Mouse (Mus musculus): ENCODE measurements around the gene Madd.

Madd gene

DNA sequence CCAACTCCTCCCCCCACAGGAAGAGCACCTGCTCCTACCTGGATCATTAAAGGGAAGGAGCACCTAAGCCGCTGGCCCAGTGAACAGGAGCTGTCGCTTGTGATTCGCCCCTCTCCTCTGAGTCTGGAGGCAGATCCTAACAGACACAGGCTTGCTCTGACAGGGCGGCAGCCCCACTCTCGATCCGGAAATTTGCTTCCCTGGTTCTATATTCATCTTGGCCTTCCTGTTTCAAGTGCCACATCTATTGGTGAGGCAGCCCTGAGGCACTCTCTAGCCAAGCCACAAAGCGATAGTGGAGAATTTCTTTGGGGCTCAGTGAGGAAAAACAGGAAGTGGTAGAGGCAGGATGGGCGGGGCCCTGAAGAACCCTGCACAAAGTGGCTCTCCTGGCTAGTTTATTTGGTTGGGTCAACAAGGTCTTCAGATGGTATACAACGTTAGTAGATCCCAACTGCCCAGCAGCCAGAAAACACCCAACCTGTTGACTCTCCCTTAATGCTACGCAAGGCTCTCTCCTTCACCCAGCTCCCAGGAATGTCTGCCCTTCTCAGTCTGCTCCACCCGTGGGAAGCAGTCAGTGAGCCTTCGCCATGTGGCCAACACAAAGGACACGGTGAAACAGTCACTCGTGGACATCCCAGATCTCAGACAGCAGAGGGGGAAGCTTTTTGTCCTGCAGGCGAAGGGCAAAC, at the start of gene Madd:
Gene Madd (minus strand): TSS at position 127 of the 695 bp plus-strand sequence.
- no peak for DNase-seq (ENCODE audit: low read depth, low spot score)

DNA sequence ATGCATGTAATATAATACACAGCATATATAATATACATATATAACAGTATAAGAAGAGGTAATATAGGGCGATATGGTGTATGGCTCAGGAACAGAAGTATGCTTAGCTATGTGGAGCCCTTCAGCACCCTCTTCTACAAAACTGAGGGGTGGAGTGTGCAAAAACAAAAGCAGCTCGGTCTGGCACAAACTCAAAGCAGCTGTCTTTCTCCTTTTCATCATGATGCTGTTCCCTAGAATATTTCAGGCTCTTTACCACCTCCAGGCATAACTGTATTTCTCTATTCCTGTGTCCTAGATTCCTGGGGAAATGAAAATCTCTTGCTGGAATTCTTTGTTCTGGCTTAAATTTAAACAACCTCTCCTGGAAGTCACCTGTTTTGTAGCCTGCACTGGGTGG, 46.1 kb upstream of the Madd start:
- DNase-seq (ENCODE audit: low read depth, low spot score), result no peak

DNA sequence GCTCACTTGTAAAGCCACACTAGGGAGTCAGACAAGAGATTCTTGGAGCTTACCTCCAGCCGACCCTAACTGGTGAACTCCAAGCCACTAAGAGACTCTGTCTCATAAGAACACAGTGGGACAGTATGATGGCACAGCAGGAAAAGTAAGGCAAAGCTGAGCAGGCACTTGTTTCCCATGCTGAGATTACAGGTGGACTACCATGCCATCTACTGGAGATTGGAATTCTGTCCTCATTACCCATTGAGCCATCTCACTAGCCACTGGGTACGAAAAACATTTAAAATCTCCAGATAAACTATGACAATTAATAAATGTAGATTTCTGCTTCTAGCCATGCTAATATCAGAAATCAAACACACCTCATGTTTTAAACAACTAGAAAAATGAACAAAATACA, 40.0 kb upstream of the Madd start:
- DNase-seq (ENCODE audit: low read depth, low spot score), result peak; percentile 20

DNA sequence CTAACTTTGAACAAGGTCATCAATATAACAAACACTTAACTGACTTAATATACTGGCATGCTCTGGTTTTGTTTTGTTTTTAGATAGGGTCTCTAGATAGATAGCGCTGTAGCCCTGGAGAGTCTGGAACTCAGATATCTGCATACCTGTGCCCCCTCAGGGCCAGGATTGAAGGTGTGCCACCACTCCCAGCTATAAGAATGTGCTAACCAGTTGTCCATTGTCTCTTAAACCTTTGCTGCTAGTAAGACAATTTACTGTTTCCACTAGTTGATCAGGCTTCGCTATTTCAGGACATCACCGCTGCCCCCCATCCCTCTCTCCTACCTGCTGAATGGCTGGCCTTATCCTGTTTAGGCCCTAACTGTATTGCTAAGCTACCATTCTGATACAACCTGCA, 36.9 kb upstream of the Madd start:
- DNase-seq (ENCODE audit: low read depth, low spot score), result peak; percentile 34

DNA sequence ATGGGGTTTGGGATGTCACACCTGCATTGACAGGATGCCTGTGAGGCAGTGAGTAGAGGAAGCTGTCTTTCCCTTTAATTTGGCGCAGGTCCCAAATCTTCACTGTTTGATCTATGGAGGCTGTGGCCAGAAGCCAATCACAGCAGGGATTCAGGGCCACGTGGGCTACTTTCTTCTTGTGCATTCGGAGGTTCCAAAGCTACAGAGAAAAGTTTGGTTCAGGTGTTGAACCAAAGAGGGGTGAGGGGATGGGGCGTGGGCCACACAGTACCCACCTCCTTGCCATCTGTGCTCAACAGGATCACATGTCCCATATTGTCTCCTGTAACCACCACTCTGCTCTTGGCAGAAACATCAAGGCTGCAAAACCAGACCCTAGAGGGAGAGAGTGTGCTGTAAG, 33.4 kb upstream of the Madd start:
- no peak for DNase-seq (ENCODE audit: low read depth, low spot score)

DNA sequence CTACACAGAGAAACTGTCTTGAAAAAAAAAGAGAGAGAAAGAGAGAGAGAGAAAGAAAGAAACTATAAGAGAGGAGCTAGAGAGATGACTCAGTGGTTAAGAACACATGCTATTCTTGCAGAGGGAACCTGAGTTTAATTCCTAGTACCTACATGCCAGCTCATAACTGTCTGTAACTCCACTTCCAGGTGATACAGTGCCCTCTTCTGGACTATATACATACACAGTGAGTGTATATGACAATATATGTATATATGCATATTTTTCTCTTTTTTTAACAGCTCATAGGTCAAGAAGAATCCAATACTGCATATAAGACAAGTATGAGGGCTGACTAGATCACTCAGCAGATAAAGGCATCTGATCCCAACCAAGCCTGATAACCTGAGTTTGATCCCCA, 29.7 kb upstream of the Madd start:
- no peak for DNase-seq (ENCODE audit: low read depth, low spot score)

DNA sequence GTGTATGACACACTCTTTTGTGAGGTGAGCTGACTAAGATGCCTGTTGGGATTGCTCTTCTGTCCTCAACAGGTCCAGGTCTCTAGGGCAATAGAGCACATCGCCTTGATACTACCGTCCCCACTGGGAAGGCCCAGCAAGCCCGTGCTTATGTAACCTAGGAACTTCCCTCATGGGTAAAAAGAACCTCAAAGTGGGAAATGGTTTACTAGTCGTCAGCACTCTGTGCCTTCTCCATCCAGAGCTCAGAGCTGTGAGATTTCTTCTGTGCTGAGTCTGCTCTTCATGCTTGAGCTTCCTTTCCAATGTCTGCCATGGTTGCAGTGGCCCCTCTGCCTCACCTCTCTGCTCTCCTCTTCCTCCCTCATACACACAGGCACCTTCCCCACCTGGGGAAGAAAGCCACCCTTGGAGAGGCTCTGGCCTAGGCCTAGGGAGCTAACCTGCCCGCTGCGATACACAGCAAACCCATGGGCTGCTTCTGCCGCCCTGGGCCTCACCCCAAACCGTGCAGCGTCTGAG, 22.7 kb upstream of the Madd start:
- DNase-seq (ENCODE audit: low read depth, low spot score), result no peak

DNA sequence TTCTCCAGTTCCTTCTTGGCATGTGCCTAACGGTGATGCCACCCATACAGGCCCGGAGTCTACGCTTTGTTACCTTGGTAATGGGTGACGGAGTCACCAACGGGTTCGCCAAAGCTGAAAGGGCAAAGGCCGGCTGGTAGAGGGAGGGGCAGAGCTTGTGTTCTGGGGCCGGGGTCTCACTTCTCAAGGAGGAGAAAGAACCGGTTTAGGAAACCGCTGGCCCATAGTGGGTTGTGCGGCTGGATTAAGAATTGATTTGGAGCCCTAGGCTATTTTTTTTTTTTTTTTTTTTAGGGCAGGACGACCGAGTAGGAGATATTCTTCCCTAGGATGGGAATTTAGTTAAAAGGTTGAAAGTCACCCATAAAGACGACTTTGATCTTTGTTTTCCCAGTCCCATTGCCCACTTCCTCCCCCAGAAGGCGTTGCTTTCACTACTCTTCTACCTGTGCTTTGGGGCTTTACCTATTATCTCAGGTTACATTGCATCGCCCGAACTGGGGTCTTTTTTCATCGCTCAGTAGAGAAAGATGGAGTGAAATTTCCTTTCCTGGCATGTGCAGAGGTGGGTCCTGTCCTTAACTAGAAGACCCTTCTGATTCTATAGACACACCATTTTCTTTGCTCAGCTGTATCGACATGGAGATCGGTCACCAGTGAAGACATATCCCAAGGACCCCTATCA, 19.5 kb upstream of the Madd start:
- no peak for DNase-seq (ENCODE audit: low read depth, low spot score)

DNA sequence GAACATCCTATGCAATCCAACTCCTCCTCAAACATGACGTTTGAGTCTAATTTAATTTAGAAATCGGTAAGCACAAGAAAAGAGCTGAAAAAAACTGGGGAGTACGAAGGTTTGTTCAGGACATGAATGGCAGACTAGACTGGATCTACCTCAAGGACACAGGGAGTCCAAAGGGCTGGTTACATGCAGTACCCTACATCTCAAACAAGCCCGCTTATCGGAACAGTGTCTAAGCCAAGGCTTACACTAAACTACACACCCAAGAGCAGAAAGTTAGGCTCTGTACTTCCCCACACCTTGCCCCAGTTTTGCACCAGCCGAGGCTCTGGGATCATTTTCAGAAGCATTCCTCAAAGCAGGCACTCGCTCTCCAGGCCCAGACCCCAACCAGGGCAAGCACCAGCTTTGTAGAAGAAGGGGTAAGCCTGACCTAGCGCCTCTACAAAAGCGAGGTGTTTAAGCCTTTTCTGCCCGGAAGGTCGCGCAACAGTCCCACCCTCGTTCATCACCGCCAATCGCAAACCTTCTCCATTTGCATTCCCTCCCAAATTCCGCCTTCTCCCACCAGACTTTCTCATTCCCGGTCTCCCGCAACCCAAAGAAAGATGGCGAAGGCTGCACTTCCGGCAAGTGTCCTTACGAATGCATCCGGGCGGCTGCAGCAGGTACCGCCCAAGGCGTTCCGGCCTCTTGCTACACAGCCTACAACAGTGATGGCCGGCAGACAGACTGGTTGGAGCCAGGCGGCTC, 18.8 kb upstream of the Madd start, which contains the start of the genes Nr1h3 and Acp2:
Gene Nr1h3 (minus strand): TSS at position 613 of the 750 bp plus-strand sequence.
Gene Acp2 (plus strand): TSS at position 664 of the 750 bp plus-strand sequence.
- DNase-seq (ENCODE audit: low read depth, low spot score), result peak; percentile 97

DNA sequence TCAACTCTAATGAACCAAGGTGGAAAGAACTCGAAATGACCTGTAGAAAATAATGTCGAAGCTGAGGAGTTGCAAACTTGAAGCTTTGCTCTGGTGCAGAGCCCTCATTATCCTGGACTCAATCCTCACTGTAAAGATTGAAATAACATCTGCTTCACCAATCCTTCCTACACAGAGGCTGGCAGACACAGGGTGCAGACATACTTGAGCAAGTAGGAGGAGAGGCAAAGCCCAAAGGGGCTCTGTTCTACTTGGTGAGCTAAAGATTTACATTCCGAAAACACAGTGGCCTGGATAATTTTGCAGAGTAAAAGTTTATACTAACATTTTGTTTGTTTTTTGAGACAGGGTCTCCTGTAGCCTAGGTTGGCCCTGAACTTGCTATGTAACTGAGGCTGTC, 15.3 kb upstream of the Madd start:
- DNase-seq (ENCODE audit: low read depth, low spot score), result no peak

DNA sequence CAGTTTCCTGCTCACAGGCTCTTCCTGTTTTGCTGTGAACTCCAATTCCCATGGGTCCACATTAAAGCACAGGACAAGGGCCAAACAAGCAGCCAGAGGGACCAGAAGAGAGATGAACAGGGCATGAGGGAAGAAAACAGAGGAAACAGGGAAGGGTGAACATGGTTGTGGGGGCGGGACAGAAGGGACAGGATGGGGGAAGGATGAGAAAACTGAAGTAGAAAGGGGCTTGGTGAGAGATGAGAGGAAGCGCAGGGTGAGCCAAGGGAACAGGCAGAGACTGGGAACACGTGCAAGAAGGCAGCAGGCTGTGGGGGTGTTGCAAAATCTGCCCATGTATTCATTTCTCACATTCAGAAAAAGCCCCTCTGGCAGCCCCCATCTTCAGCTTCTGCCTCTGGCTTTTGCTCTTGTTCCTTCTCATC, 13.0 kb upstream of the Madd start:
- no peak for DNase-seq (ENCODE audit: low read depth, low spot score)

DNA sequence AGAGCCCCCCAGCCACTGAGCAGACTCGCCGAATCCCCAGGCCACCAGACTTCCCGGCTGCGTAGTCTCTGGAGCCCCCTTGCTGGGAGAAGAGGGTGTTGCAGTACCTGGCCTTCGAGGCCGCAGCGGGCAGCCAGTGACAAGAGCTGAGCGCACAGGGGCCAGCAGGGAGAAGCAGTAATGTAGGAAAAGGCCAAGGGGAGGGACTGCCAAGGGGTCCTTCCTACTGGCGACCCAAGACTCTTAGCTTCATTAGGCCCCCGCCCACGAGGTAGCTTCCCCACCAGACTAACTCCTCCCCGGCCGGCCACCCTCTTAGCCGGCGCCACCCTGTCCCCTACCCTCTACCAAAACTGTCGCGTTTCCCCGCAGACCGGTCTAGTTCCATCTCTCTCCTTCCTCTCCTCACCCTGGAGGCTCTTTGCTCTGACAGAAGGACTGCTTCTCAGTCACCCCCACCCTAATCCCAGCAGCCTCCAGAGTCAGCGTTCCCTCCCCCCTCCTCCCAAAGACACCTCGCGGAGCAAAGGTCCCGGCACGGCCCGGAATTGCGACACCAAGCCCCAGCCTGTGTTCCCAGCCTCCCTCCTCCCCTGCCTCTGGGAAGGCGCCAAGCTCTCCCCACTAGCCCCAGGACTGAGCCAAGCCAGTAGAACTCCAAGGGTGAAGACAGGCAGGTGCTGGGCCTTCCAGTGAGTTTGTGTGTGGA, 11.1 kb upstream of the Madd start:
- peak; percentile 61 for DNase-seq (ENCODE audit: low read depth, low spot score)

DNA sequence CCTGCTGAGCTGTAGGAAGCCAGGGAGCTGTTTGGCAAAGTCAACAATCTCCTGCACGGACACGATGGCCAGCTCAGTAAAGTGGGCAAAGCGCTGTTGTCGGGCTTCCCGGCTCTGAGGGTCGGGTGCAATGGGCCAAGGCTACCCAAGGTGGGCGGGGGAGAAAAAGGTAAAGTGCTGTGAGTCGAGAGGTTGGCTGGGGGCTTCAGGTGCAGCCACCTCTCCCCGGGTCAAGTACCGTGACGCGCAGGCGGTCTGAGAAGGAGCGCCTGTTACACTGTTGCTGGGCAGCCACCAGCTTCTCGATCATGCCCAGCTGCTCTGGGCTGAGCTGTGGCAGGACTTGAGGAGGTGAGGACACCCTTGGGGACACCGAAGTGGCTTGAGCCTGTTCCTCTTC, 6.9 kb upstream of the Madd start:
- DNase-seq (ENCODE audit: low read depth, low spot score), result no peak

DNA sequence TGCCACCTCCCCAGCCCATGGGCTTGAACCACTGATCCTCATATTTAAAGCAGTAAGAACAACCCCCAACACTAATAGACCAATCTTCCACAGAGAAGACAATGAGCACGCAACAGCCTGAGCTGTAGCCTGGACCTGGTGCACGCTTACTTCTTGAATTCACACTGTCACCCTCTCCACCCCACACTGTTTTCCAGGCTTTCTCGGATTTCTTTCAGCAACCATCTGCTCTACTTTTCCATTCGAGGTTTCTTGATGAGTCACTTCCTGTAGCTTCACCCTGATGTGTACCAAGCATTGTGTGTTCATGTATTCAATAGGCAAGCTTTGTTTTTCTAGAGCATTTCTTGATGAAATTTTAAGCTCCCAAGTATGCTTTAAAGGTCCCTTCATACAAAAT, 3.8 kb upstream of the Madd start:
- DNase-seq (ENCODE audit: low read depth, low spot score), result no peak

DNA sequence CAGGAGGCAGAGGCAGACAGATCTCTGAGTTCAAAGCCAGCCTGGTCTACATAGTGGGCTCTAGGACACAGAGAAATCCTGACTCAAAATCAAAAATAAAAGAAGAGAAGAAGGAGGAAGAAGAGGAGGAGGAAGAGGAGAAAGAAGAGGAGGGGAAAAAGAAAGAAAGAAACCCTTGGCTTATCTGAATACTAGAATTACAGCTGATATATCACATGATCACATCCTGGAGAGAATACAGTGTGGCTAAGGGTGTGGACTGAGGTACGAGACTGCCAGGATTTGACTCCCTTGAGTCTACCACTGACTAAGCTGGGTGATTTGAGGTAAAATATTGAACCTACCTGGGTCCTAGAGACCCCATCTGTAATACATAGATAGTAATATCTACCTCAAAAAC, 2.6 kb upstream of the Madd start:
- DNase-seq (ENCODE audit: low read depth, low spot score), result no peak

DNA sequence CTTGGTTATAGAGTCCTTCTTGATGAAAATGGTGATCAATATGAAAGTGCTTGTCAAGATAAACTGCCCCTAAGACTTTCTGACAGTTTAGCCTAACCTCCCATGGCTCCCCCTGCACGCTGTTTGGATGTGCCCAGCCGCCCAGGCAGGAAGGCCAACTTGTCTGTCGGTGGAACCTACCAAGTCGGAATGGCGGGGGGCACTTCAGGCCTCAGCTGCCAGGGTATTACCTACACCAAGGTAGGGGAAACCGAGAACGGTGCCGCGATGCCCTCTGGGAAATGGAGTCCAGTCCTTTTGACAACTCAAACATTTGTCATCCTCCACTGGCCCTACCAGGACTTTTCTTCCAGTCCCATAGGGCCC, 506 bp downstream of the Madd start:
- peak; percentile 99 for DNase-seq (ENCODE audit: low read depth, low spot score)

DNA sequence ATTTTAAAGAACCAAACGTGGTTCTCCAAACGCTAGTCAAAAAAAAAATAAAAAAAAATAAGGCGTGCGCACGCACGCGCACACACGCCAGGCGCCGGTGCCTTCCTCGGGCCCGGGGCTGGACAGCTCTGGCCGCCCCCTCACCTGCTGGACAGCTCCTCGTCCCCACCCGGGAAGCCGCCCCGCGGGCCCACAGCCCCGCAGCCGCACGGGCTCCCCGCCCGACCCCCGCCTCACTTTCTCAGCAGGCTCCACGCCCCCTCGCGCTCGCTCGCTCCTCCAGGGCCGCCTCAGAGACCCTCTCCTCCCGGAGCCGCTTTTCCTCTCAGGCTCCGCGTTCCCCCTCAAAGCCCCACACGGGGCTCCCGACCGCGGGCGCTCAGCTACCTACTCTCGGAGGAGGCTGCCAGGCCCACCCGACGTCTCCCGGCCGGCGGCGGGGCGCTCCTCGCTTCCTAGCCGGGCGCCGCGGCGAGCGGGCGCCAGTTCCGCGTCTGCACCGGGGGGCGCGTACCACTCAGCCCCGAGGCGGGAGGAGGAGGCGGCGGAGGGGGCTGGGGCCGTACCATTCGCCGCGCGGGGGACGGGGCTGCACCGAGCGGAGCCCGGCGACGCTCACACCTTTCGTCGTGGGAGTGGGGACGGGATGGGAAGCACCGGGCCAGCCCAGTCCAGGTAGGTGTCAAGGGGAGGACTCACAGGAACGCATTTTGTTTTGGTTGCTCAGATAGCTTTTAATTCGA, 1.1 kb downstream of the Madd start:
- peak; percentile 90 for DNase-seq (ENCODE audit: low read depth, low spot score)

DNA sequence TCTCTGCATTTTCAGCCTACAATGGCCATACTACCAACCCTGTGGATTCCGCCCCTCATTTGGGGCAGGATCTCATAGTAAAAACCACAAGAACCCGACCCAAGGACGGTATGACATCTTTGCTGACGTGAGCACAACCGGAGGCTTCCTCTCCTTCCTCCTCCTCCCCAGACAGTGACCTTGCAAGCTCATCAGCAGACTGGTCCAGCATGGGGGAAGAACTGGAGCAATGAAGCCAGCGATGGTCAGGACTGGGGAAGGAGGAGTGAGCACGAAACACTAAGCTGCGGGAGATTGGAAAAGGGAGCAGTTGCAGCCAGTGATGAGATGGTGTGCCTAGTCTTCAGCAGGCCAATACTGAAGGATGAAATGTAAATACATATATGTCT, 1.6 kb downstream of the Madd start:
- no peak for DNase-seq (ENCODE audit: low read depth, low spot score)

DNA sequence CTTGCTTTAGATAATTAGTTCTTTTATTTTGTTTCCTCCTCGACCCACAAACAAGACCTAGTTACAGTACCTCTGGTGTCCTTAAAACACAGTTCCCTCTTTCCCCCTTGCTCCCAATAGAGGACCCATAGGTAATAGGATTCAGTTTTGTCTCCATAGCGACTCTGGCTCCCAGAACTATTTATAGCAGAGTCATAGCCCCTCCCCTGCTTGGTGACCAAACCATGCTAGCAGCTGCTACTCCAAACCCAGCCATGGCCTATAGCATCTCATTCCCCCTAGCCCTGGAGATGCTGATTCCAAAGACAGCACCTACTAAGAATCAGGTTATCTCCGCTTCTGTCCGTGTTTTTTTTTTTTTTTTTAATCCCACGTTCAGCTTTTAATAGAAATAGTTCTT, 2.9 kb downstream of the Madd start:
- DNase-seq (ENCODE audit: low read depth, low spot score), result no peak

DNA sequence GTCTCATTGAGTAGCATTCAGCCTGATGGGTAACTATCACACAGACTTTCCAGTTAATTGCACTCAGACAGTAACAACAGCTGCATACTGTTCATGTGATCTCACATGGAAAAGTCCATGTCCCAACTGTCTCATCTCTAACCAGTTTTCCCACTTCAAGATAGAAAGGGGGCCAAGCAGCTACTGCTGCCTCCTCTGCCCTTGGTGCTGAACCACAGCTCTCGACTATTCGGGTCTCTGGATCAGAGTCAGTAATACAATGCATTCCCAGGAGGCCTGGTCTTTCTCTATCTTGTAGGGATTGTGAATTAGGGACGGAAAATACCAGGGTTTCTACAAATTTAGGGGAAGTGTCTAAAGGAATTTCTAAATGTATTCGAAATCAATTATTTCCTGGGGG, 3.8 kb downstream of the Madd start:
- no peak for DNase-seq (ENCODE audit: low read depth, low spot score)

DNA sequence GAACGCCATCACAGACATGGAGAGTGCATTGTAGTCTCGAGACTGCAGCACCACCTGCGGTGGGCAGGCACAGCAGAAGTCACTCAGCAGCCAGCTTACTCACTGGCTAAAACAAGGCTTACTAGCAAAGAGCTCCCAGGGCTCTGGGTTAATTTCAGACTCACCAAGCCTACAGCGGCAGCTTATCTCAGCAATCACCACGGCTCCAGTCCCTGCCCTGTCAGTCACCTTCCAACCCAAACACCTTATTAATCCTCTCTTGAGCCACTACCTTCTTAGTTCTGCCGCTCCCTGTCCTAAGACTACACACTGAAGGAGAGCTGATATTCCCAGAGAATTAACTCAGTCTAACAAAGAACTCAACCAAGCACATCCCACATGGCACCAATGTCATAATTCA, 7.4 kb downstream of the Madd start:
- no peak for DNase-seq (ENCODE audit: low read depth, low spot score)

Measured in ES-CJ7 (cell line).